Mouse (Mus musculus): ENCODE results near the gene Cckar. TPM values are rescaled to one million over a fixed set of nuclear protein-coding genes. Genes with fewer than 3 reads are reported as not detected.

The Cckar gene
- 0.15 and 0.46 TPM in 2 replicates for polyA plus RNA-seq (2015; fragmentation: Nextera tagmentation; extraction: Ambion mirVana)

DNA sequence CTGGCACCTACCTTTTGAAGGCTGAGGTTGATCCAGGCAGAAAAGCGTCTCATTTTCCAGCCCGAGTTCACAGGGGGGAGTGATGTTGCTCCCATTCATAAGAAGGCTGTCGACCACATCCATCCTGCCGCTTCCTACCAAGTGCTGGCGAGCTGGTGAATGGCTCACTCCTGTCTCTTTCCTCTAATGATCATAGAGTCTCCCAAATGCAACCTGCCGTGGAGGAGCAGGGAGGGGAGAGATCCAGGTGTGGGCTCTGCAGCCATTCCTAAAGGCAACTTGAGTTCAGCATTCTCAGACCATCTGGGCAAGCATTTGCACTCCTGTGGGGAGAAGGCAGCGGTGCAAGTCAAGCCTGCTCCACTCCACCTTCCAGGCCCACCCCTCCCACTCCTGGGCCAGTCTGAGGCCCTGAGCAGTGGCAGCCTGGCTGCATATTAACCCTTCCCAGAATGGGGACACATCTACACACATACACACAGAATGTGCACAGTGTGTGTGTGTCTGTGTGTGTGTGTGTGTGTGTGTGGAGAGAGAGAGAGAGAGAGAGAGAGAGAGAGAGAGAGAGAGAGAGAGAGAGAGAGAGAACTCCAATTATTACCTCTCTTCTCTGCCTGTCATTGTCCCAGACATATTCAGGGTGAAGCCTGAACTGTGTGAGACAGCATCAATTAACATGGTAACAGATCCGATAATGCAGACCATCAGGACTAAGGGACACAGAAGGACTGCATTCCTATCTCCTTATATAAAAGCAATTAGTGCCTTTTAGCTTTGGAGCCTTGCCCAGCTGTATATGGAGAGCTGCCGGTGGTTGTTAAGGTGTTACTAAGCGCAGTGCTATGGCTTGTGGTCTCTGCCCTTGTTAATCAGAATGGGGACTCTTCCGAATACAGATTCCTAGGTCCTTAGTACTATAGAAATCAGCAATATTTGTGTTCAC is at the start of gene Cckar:
Gene Cckar (minus strand): TSS at position 471 of the 943 bp plus-strand sequence.

Other genes starting within 250 kb of the Cckar start
- gene Rbpj, start 241.6 kb downstream of the Cckar start, polyA plus RNA-seq (2015; fragmentation: Nextera tagmentation; extraction: Ambion mirVana): 19.9 and 25.3 TPM in 2 replicates
- gene Tbc1d19, start 101.9 kb upstream of the Cckar start, polyA plus RNA-seq (2015; fragmentation: Nextera tagmentation; extraction: Ambion mirVana): 19.6 and 26.3 TPM in 2 replicates

Measured in adrenal gland, postnatal 0 days (tissue).